Mouse (Mus musculus): Measurements from ENCODE around the gene Ppp1r18. TPM values are rescaled to one million over a fixed set of nuclear protein-coding genes. Genes with fewer than 3 reads are reported as not detected.
"Not testable (repeated sequence)": the region's sequence is repeated elsewhere in the genome, so short reads cannot be mapped to it uniquely, and the experiment has no call there.

The Ppp1r18 gene
- polyA plus RNA-seq, 1 experiment, result 53.9 TPM

GRCm38 (mm10) chr17:35836178-35836965 is 29.0 kb upstream of the Ppp1r18 start:
- 5% methylated on average over 24 of the region's 24 CpGs for WGBS
- Histone ChIP-seq H3K4me3 (replicated peaks; ENCODE audit: extremely low read depth, low read depth, low read length) (peak overlapping the region; percentile 88), H3K4me1 (ENCODE audit: control insufficient read depth, insufficient read depth, low read length) (peaks cover 16% of the 10 kb centered on the region)
- DNase-seq, result peak; percentile 83
- peak; percentile 50 for TF ChIP-seq CTCF (IDR thresholded peaks at IDR 0.05; ENCODE audit: insufficient read depth, low read length)
- no peak; the same call in 1 of the 2 replicates for TF ChIP-seq POLR2A (IDR thresholded peaks at IDR 0.05; ENCODE audit: borderline replicate concordance, extremely low read depth, low read depth, low read length)

GRCm38 (mm10) chr17:35836991-35837422 is 28.4 kb upstream of the Ppp1r18 start:
- TF ChIP-seq POLR2A (IDR thresholded peaks at IDR 0.05; ENCODE audit: borderline replicate concordance, extremely low read depth, low read depth, low read length), result no peak
- no peak for TF ChIP-seq CTCF (IDR thresholded peaks at IDR 0.05; ENCODE audit: insufficient read depth, low read length)
- peak; percentile 84 for DNase-seq
- under 1% methylated on average over 23 of the region's 25 CpGs for WGBS
- peak overlapping the region; percentile 88 for H3K4me3 ChIP-seq (replicated peaks; ENCODE audit: extremely low read depth, low read depth, low read length)
- peaks cover 18% of the 10 kb centered on the region for H3K4me1 ChIP-seq (ENCODE audit: control insufficient read depth, insufficient read depth, low read length)

- under 1% methylated on average over 18 of the region's 18 CpGs for WGBS
- no peak for TF ChIP-seq POLR2A (IDR thresholded peaks at IDR 0.05; ENCODE audit: borderline replicate concordance, extremely low read depth, low read depth, low read length)
- TF ChIP-seq CTCF (IDR thresholded peaks at IDR 0.05; ENCODE audit: insufficient read depth, low read length), result no peak
- peak; percentile 54 for DNase-seq
- Histone ChIP-seq H3K4me1 (ENCODE audit: control insufficient read depth, insufficient read depth, low read length) (peaks cover 21% of the 10 kb centered on the region), H3K4me3 (replicated peaks; ENCODE audit: extremely low read depth, low read depth, low read length) (peak overlapping the region; percentile 88)
Observed at GRCm38 (mm10) chr17:35837487-35837886, 27.9 kb upstream of the Ppp1r18 start.

GRCm38 (mm10) chr17:35838122-35838544 is 27.3 kb upstream of the Ppp1r18 start, which contains the start of gene Tubb5:
TSS of gene Tubb5 (minus strand) at chr17:35838306.
- DNase-seq, result peak; percentile 90
- under 1% methylated on average over 29 of the region's 29 CpGs for WGBS
- Histone ChIP-seq H3K4me3 (replicated peaks; ENCODE audit: extremely low read depth, low read depth, low read length) (peak within 1 kb of the TSS; percentile 88), H3K4me1 (ENCODE audit: control insufficient read depth, insufficient read depth, low read length) (peaks cover 21% of the 10 kb centered on the region)
- TF ChIP-seq POLR2A (IDR thresholded peaks at IDR 0.05; ENCODE audit: borderline replicate concordance, extremely low read depth, low read depth, low read length), result peak; percentile 97
- no peak for TF ChIP-seq CTCF (IDR thresholded peaks at IDR 0.05; ENCODE audit: insufficient read depth, low read length)

GRCm38 (mm10) chr17:35838570-35838969 is 26.8 kb upstream of the Ppp1r18 start:
- 6% methylated on average over 5 of the region's 5 CpGs for WGBS
- H3K4me3 ChIP-seq (replicated peaks; ENCODE audit: extremely low read depth, low read depth, low read length), result no peak overlapping the region

DNA sequence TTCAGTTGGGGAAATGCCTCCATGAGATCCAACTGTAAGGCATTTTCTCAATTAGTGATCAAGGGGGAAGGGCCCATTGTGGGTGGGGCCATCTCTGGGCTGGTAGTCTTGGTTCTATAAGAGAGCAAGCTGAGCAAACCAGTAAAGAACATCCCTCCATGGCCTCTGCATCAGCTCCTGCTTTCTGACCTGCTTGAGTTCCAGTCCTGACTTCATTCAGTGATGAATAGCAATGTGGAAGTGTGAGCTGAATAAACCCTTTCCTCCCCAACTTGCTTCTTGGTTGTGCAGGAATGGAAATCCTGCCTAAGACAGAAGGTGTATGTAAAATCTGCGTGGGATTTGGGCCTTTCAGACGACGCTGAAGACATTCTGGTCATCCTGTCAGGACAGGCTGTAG is 26.4 kb upstream of the Ppp1r18 start:
- H3K4me3 ChIP-seq (replicated peaks; ENCODE audit: extremely low read depth, low read depth, low read length); DNase-seq: not testable (repeated sequence)
- 60% methylated on average over 3 of the region's 3 CpGs for WGBS
- peaks cover 21% of the 10 kb centered on the region for H3K4me1 ChIP-seq (ENCODE audit: control insufficient read depth, insufficient read depth, low read length)

More at GRCm38 (mm10) chr17:35838570-35838969, 26.8 kb upstream of the Ppp1r18 start:
- TF ChIP-seq CTCF (IDR thresholded peaks at IDR 0.05; ENCODE audit: insufficient read depth, low read length) (no peak), POLR2A (IDR thresholded peaks at IDR 0.05; ENCODE audit: borderline replicate concordance, extremely low read depth, low read depth, low read length) (no peak)
- H3K4me1 ChIP-seq (ENCODE audit: control insufficient read depth, insufficient read depth, low read length), result peaks cover 21% of the 10 kb centered on the region
- DNase-seq, result no peak

- Histone ChIP-seq H3K4me3 (replicated peaks; ENCODE audit: extremely low read depth, low read depth, low read length) (peak overlapping the region; percentile 39), H3K4me1 (ENCODE audit: control insufficient read depth, insufficient read depth, low read length) (peaks cover 16% of the 10 kb centered on the region)
- WGBS, result 46% methylated on average over 14 of the region's 14 CpGs
- TF ChIP-seq POLR2A (IDR thresholded peaks at IDR 0.05; ENCODE audit: borderline replicate concordance, extremely low read depth, low read depth, low read length) (no peak), CTCF (IDR thresholded peaks at IDR 0.05; ENCODE audit: insufficient read depth, low read length) (no peak)
- no peak for DNase-seq
Observed at GRCm38 (mm10) chr17:35840561-35840960, 24.8 kb upstream of the Ppp1r18 start.

- under 1% methylated on average over 59 of the region's 59 CpGs for WGBS
- peak within 1 kb of the TSS; percentile 73 for H3K4me3 ChIP-seq (replicated peaks; ENCODE audit: extremely low read depth, low read depth, low read length)
Observed at GRCm38 (mm10) chr17:35841076-35841950, 24.1 kb upstream of the Ppp1r18 start, which contains the start of gene Mdc1. TSS of gene Mdc1 (plus strand) at chr17:35841515.

GRCm38 (mm10) chr17:35842006-35842405 is 23.4 kb upstream of the Ppp1r18 start:
- no peak for TF ChIP-seq POLR2A (IDR thresholded peaks at IDR 0.05; ENCODE audit: borderline replicate concordance, extremely low read depth, low read depth, low read length)
- TF ChIP-seq CTCF (IDR thresholded peaks at IDR 0.05; ENCODE audit: insufficient read depth, low read length), result no peak
- no peak for DNase-seq
- WGBS, result 6% methylated on average over 11 of the region's 11 CpGs
- H3K4me3 ChIP-seq (replicated peaks; ENCODE audit: extremely low read depth, low read depth, low read length), result peak overlapping the region; percentile 73
- H3K4me1 ChIP-seq (ENCODE audit: control insufficient read depth, insufficient read depth, low read length), result 0 out of 2 replicates have a peak, but pooled peaks cover 6% of the 10 kb centered on the region

More at GRCm38 (mm10) chr17:35841076-35841950, 24.1 kb upstream of the Ppp1r18 start, which contains the start of gene Mdc1:
- H3K4me1 ChIP-seq (ENCODE audit: control insufficient read depth, insufficient read depth, low read length), result peaks cover 10% of the 10 kb centered on the region; the same call in 1 of the 2 replicates
- DNase-seq, result peak; percentile 98
- TF ChIP-seq CTCF (IDR thresholded peaks at IDR 0.05; ENCODE audit: insufficient read depth, low read length) (no peak), POLR2A (IDR thresholded peaks at IDR 0.05; ENCODE audit: borderline replicate concordance, extremely low read depth, low read depth, low read length) (peak; percentile 76; the same call in 1 of the 2 replicates)

Measured in lung, adult 2 months (tissue).